Mouse (Mus musculus) kidney, adult 2 months (tissue): ENCODE results near the gene Gm45753. TPM values are rescaled to one million over a fixed set of nuclear protein-coding genes. Genes with fewer than 3 reads are reported as not detected.

Experiments
- DNase-seq: peaks from one replicate; pipeline ENCODE4 v3.0.0; 2021
- H3K27ac ChIP-seq: fragments of 200-500 bp; 2 replicates; pipeline ENCODE4 v1.5.1; 2012; ENCODE audit warnings: low read depth, low read length, control low read depth, inconsistent platforms; ENCODE audit not compliant: insufficient read depth
- H3K27me3 ChIP-seq: fragments of 200-500 bp; replicated peaks from 2 replicates; pipeline ENCODE4 v1.6.1; 2012; ENCODE audit warnings: mild to moderate bottlenecking, moderate library complexity, low read length, inconsistent platforms; ENCODE audit not compliant: control insufficient read depth, insufficient read depth
- H3K36me3 ChIP-seq: fragments of 200-500 bp; 2 replicates; pipeline ENCODE4 v1.6.1; 2012; ENCODE audit warnings: mild to moderate bottlenecking, moderate library complexity, low read length, inconsistent platforms; ENCODE audit not compliant: control insufficient read depth, insufficient read depth
- H3K4me1 ChIP-seq: fragments of 200-500 bp; 2 replicates; pipeline ENCODE4 v1.6.1; 2011; ENCODE audit warnings: low read length; ENCODE audit not compliant: control insufficient read depth, insufficient read depth
- H3K4me3 ChIP-seq: fragments of 200-500 bp; 2 replicates; pipeline ENCODE4 v1.5.1; 2011; ENCODE audit warnings: mild to moderate bottlenecking, low read depth, low read length, control low read depth; ENCODE audit not compliant: insufficient read depth
- CTCF ChIP-seq: fragments of 200-500 bp; conservative IDR thresholded peaks from 2 replicates; pipeline ENCODE4 v1.5.1; 2011; ENCODE audit warnings: low read depth, mild to moderate bottlenecking, control low read depth, low read length, moderate library complexity, mixed read lengths; ENCODE audit not compliant: insufficient read depth, insufficient read length
- POLR2A ChIP-seq: fragments of 200-500 bp; IDR thresholded peaks from one replicate; pipeline ENCODE4 v1.6.1; 2011; ENCODE audit warnings: low read depth, low read length, control low read depth
- WGBS: fragments of 180-500 bp; shearing (Covaris S2); methylation state at CpG from one replicate; pipeline ENCODE4 v1.1.7; 2018; 5-methylcytosine and 5-hydroxymethylcytosine counted together
- polyA plus RNA-seq: library from polyadenylated mRNA; depleted of rRNA; stranded (reverse); fragments of >200 nt; gene quantifications from 2 replicates; pipeline ENCODE4 v1.2.3, GENCODE M21; 2012

Gm45753 gene
- polyA plus RNA-seq, 1 experiment = 0.25 TPM

- Histone ChIP-seq H3K27ac (no peak overlapping the region), H3K4me1 (no peaks in the 10 kb centered on the region), H3K36me3 (no peaks in the 10 kb centered on the region), H3K4me3 (no peak overlapping the region), H3K27me3 (no peaks in the 10 kb centered on the region)
- WGBS = 64% methylated on average over 3 of the region's 3 CpGs
- no peak for DNase-seq
- TF ChIP-seq POLR2A (no peak), CTCF (no peak)
These were observed 30.8 kb downstream of the Gm45753 start for GRCm38 (mm10) chr8:45277453-45277852.

- no peak for DNase-seq
- Histone ChIP-seq H3K4me3 (no peak overlapping the region), H3K27me3 (no peaks in the 10 kb centered on the region), H3K36me3 (no peaks in the 10 kb centered on the region), H3K4me1 (no peaks in the 10 kb centered on the region), H3K27ac (no peak overlapping the region)
- TF ChIP-seq CTCF (no peak), POLR2A (no peak)
- 83% methylated on average over 4 of the region's 4 CpGs for WGBS
These were observed 33.9 kb downstream of the Gm45753 start for GRCm38 (mm10) chr8:45274317-45274716.

- Histone ChIP-seq H3K27ac (no peak overlapping the region), H3K36me3 (no peaks in the 10 kb centered on the region), H3K4me3 (no peak overlapping the region), H3K4me1 (0 out of 2 replicates have a peak, but pooled peaks cover 3% of the 10 kb centered on the region), H3K27me3 (no peaks in the 10 kb centered on the region)
- DNase-seq = no peak
- no peak for TF ChIP-seq POLR2A
- TF ChIP-seq CTCF = no peak
These were observed 39.2 kb downstream of the Gm45753 start for GRCm38 (mm10) chr8:45269056-45269455.

- 0 out of 2 replicates have a peak, but pooled peaks cover 3% of the 10 kb centered on the region for H3K4me1 ChIP-seq
- no peak overlapping the region for H3K4me3 ChIP-seq
- TF ChIP-seq POLR2A (no peak), CTCF (no peak)
- no peaks in the 10 kb centered on the region for H3K27me3 ChIP-seq
- no peak overlapping the region for H3K27ac ChIP-seq
- H3K36me3 ChIP-seq = no peaks in the 10 kb centered on the region
- DNase-seq = no peak
These were observed 39.8 kb downstream of the Gm45753 start for GRCm38 (mm10) chr8:45268485-45268884.

GRCm38 (mm10) chr8:45267611-45268391 is 40.5 kb downstream of the Gm45753 start:
- DNase-seq = peak; percentile 17
- H3K27ac ChIP-seq = no peak overlapping the region
- no peaks in the 10 kb centered on the region for H3K36me3 ChIP-seq
- 0 out of 2 replicates have a peak, but pooled peaks cover 3% of the 10 kb centered on the region for H3K4me1 ChIP-seq
- 43% methylated on average over 4 of the region's 4 CpGs for WGBS
- no peak overlapping the region for H3K4me3 ChIP-seq
- H3K27me3 ChIP-seq = no peaks in the 10 kb centered on the region
- TF ChIP-seq POLR2A (no peak), CTCF (no peak)

GRCm38 (mm10) chr8:45266993-45267392 is 41.3 kb downstream of the Gm45753 start:
- no peak overlapping the region for H3K27ac ChIP-seq
- WGBS = 85% methylated on average over 8 of the region's 8 CpGs

GRCm38 (mm10) chr8:45264918-45265317 is 43.3 kb downstream of the Gm45753 start:
- H3K36me3 ChIP-seq = no peaks in the 10 kb centered on the region
- no peak overlapping the region for H3K27ac ChIP-seq
- H3K27me3 ChIP-seq = no peaks in the 10 kb centered on the region
- 0 out of 2 replicates have a peak, but pooled peaks cover 3% of the 10 kb centered on the region for H3K4me1 ChIP-seq
- no peak overlapping the region for H3K4me3 ChIP-seq
- 68% methylated on average over 4 of the region's 4 CpGs for WGBS
- TF ChIP-seq CTCF = no peak
- TF ChIP-seq POLR2A = no peak
- DNase-seq = no peak

More at GRCm38 (mm10) chr8:45266993-45267392, 41.3 kb downstream of the Gm45753 start:
- TF ChIP-seq POLR2A (no peak), CTCF (no peak)
- H3K4me1 ChIP-seq = 0 out of 2 replicates have a peak, but pooled peaks cover 3% of the 10 kb centered on the region
- no peak overlapping the region for H3K4me3 ChIP-seq
- no peak for DNase-seq
- H3K27me3 ChIP-seq = no peaks in the 10 kb centered on the region
- no peaks in the 10 kb centered on the region for H3K36me3 ChIP-seq
